Mouse (Mus musculus) E14TG2a.4 (cell line): ENCODE results near the gene Atp6v1e2.

Experiments used
- CTCF ChIP-seq: conservative IDR thresholded peaks from 2 replicates; pipeline ENCODE4 v1.5.1; 2014; ENCODE audit warnings: low read length
- NANOG ChIP-seq: IDR thresholded peaks from 2 replicates; pipeline ENCODE4 v1.6.1; 2014; ENCODE audit warnings: borderline replicate concordance, low read length, mixed read lengths
- POU5F1 ChIP-seq: IDR thresholded peaks from 2 replicates; pipeline ENCODE4 v1.6.1; 2014; ENCODE audit warnings: low read length, borderline replicate concordance

DNA sequence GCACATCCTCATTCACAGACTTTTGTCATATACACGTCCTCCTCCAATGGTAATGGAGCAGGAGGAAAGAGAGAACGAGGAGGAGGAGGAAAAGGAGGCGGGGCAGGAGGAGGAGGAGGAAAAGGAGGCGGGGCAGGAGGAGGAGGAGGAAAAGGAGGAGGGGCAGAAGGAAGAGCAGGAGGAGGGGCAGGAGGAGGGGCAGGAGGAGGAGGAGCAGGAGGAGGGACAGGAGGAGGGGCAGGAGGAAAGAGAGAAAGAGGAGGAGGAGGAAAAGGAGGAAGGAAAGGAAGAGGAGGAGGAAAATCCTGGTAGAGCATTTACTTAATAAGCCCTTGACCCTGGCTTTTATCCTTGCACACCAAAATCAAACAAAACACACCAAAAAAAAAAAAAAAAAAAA is 1.6 kb downstream of the Atp6v1e2 start:
- TF ChIP-seq CTCF = no peak
- no peak for TF ChIP-seq NANOG
- TF ChIP-seq POU5F1 = no peak
